8 mouse cellular contexts compared by ENCODE assay signal in the genomic region with DNA sequence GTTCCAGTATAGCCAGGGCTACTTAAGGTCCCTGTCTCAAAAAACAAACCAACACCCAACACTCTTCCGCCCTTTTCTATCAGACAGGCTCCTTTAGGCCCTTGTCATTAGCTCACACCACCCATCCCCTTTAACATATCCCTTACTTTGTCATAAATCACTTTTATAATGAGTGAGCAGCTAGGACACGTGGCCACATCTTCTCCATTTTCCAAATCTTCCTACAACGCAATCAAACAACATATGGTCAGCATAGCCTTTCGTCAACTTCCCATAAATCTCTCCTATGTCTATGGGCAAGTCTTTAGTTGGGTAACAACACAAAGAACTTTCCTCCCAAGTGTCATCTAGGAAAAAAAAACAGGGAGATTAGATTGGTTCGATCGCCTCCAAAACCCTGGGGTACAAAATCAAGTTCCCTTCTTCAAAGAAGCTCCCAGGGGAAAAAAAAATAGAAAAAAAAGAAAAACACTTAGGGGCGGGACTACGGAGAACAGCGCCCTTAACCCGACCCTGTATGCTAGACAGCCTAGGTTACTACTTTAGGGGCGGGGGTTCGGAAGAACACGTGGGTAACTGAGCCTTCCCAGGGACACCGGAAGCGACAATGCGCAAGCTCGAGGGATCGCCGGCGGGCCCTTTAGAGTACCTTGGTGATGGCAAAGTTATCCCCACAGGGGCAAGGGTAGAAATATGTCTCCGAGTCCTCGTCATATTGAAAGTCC. TPM values are rescaled to one million over a fixed set of nuclear protein-coding genes. Genes with fewer than 3 reads are reported as not detected.
DNase-seq lines count a peak whose midpoint lies in the region; ATAC-seq and TF ChIP-seq lines count a peak whose summit lies in the region.

A gene (plus strand): TSS at position 614 of the 725 bp plus-strand sequence.

- under 1% methylated on average over 22 of the region's 22 CpGs for WGBS in kidney, postnatal 0 days
- 4% methylated on average over 22 of the region's 22 CpGs for WGBS in embryonic facial prominence, embryonic 13.5 days
- WGBS in heart, embryonic 15.5 days, result 3% methylated on average over 22 of the region's 22 CpGs
- WGBS in midbrain, embryonic 13.5 days, result 4% methylated on average over 22 of the region's 22 CpGs

- peak; percentile 95 for ATAC-seq in kidney, postnatal 0 days (replicated peaks; ENCODE audit: low FRiP score, low read depth)
- ATAC-seq in embryonic facial prominence, embryonic 13.5 days (ENCODE audit: insufficient number of reproducible peaks, insufficient read depth, low FRiP score, low TSS enrichment, low read depth), result peak; percentile 90
- peak; percentile 92 for ATAC-seq in heart, embryonic 15.5 days (replicated peaks; ENCODE audit: insufficient number of reproducible peaks, insufficient read depth, low FRiP score, low read depth)
- peak; percentile 98 for ATAC-seq in midbrain, embryonic 13.5 days

- H3K4me2 ChIP-seq in kidney, postnatal 0 days (ENCODE audit: low read length), result peak within 1 kb of the TSS; percentile 74
- H3K4me2 ChIP-seq in embryonic facial prominence, embryonic 13.5 days, result peak within 1 kb of the TSS; percentile 72
- H3K4me2 ChIP-seq in heart, embryonic 15.5 days, result peak within 1 kb of the TSS; percentile 64
- H3K4me2 ChIP-seq in midbrain, embryonic 13.5 days (replicated peaks), result peak within 1 kb of the TSS; percentile 75

- H3K9ac ChIP-seq in kidney, postnatal 0 days (ENCODE audit: low read depth, low read length), result peak within 1 kb of the TSS; percentile 70
- peak within 1 kb of the TSS; percentile 79 for H3K9ac ChIP-seq in embryonic facial prominence, embryonic 13.5 days
- H3K9ac ChIP-seq in heart, embryonic 15.5 days, result peak within 1 kb of the TSS; percentile 62
- peak within 1 kb of the TSS; percentile 79 for H3K9ac ChIP-seq in midbrain, embryonic 13.5 days (replicated peaks)

- TF ChIP-seq CTCF in kidney, postnatal 0 days (IDR thresholded peaks at IDR 0.05; ENCODE audit: low read depth), result no peak

- peak within 1 kb of the TSS; percentile 55 for H3K4me3 ChIP-seq in kidney, postnatal 0 days (replicated peaks; ENCODE audit: low read depth, low read length)
- peak within 1 kb of the TSS; percentile 68 for H3K4me3 ChIP-seq in embryonic facial prominence, embryonic 13.5 days
- peak within 1 kb of the TSS; percentile 70 for H3K4me3 ChIP-seq in heart, embryonic 15.5 days
- H3K4me3 ChIP-seq in midbrain, embryonic 13.5 days (replicated peaks), result peak within 1 kb of the TSS; percentile 68

- H3K9me3 ChIP-seq in kidney, postnatal 0 days (replicated peaks; ENCODE audit: low read length), result no peaks in the 10 kb centered on the region
- H3K9me3 ChIP-seq in embryonic facial prominence, embryonic 13.5 days, result no peaks in the 10 kb centered on the region
- H3K9me3 ChIP-seq in heart, embryonic 15.5 days (replicated peaks), result no peaks in the 10 kb centered on the region
- no peaks in the 10 kb centered on the region for H3K9me3 ChIP-seq in midbrain, embryonic 13.5 days

- no peaks in the 10 kb centered on the region for H3K27me3 ChIP-seq in kidney, postnatal 0 days (ENCODE audit: insufficient read depth, low read length)
- no peaks in the 10 kb centered on the region for H3K27me3 ChIP-seq in embryonic facial prominence, embryonic 13.5 days
- H3K27me3 ChIP-seq in heart, embryonic 15.5 days, result no peaks in the 10 kb centered on the region
- no peaks in the 10 kb centered on the region for H3K27me3 ChIP-seq in midbrain, embryonic 13.5 days

- peak within 1 kb of the TSS; percentile 94 for H3K27ac ChIP-seq in kidney, postnatal 0 days
- H3K27ac ChIP-seq in embryonic facial prominence, embryonic 13.5 days, result peak within 1 kb of the TSS; percentile 86
- peak within 1 kb of the TSS; percentile 94 for H3K27ac ChIP-seq in heart, embryonic 15.5 days
- peak within 1 kb of the TSS; percentile 84 for H3K27ac ChIP-seq in midbrain, embryonic 13.5 days

- intact Hi-C loops in left cerebral cortex, postnatal 25 days (cut with DNase I), result no loop called here

- DNase-seq in kidney, postnatal 0 days (ENCODE audit: low spot score), result peak; percentile 96
- DNase-seq in kidney, adult 18-20 months, result no peak
- peak; percentile 91 for DNase-seq in MEL-GATA-1-ER (ENCODE audit: extremely low read depth, low read depth)
- DNase-seq in left cerebral cortex, postnatal 25 days (ENCODE audit: low spot score in 2 of 2), result no peak
- DNase-seq in yolk sac, embryonic 10.5 days (ENCODE audit: low spot score), result no peak

- peaks cover 6% of the 10 kb centered on the region; the same call in 1 of the 2 replicates for H3K4me1 ChIP-seq in kidney, postnatal 0 days (replicated peaks; ENCODE audit: insufficient read depth, low read length)
- peaks cover 13% of the 10 kb centered on the region for H3K4me1 ChIP-seq in embryonic facial prominence, embryonic 13.5 days
- H3K4me1 ChIP-seq in heart, embryonic 15.5 days (replicated peaks), result peaks cover 11% of the 10 kb centered on the region
- H3K4me1 ChIP-seq in midbrain, embryonic 13.5 days (replicated peaks), result peaks cover 27% of the 10 kb centered on the region

- peaks cover 17% of the 10 kb centered on the region for H3K36me3 ChIP-seq in kidney, postnatal 0 days (ENCODE audit: insufficient read depth, low read length)
- peaks cover 25% of the 10 kb centered on the region for H3K36me3 ChIP-seq in embryonic facial prominence, embryonic 13.5 days
- H3K36me3 ChIP-seq in heart, embryonic 15.5 days, result peaks cover 22% of the 10 kb centered on the region
- H3K36me3 ChIP-seq in midbrain, embryonic 13.5 days, result peaks cover 26% of the 10 kb centered on the region

RNA-seq across cellular contexts. Expression of the gene that starts here (rescaled TPM):
- 30.3 and 31.6 TPM in 2 replicates for polyA plus RNA-seq in kidney, postnatal 0 days (2015; fragmentation: Nextera tagmentation; extraction: Ambion mirVana)
- 20.4 and 23.0 TPM in 2 replicates for polyA plus RNA-seq in embryonic facial prominence, embryonic 13.5 days (2015; fragmentation: Nextera tagmentation; extraction: Ambion mirVana)
- 34.3 and 38.4 TPM in 2 replicates for polyA plus RNA-seq in heart, embryonic 15.5 days (2015; fragmentation: Nextera tagmentation; extraction: Ambion mirVana)
- total RNA-seq in left cerebral cortex, postnatal 25 days (2021), result 10 to 100 TPM; 11.9 to 16.3 TPM
- polyA plus RNA-seq in midbrain, embryonic 13.5 days (2015; fragmentation: Nextera tagmentation; extraction: Ambion mirVana), result 21.0 and 27.2 TPM in 2 replicates

Comparison
In these comparisons a context has a peak if more than half of its experiments do, and no peak if none do; other contexts are left out.
1. DNase-seq: peak in kidney, postnatal 0 days (single experiment) and MEL-GATA-1-ER (single experiment); none in kidney, adult 18-20 months (single experiment), left cerebral cortex, postnatal 25 days (0 of 2) and yolk sac, embryonic 10.5 days (single experiment).
2. Peak in every context shown above with its lines, with median percentiles within 50 percentile points of each other: ATAC-seq, H3K27ac ChIP-seq, H3K4me2 ChIP-seq, H3K4me3 ChIP-seq and H3K9ac ChIP-seq.